Mouse (Mus musculus) liver, postnatal 0 days (tissue): Measurements from ENCODE around the gene Sptlc2. TPM values are rescaled to one million over a fixed set of nuclear protein-coding genes. Genes with fewer than 3 reads are reported as not detected.

Experiments
- ATAC-seq: fragments of 200-750 bp; cut with Nextera tagmentation; 2 replicates; pipeline ENCODE4 v1.8.0; 2017; ENCODE audit warnings: mild to moderate bottlenecking, moderate library complexity
- DNase-seq: peaks from one replicate; pipeline ENCODE4 v3.0.0-alpha.2; 2016
- H3K27ac ChIP-seq: fragments of 300-500 bp; sonication (generic); 2 replicates; pipeline ENCODE4 v1.5.1; 2014; ENCODE audit warnings: antibody characterized with exemption, moderate library complexity, mild to moderate bottlenecking, low read depth
- H3K27me3 ChIP-seq: fragments of 300-500 bp; sonication (generic); 2 replicates; pipeline ENCODE4 v1.6.1; 2014; ENCODE audit warnings: low read length, control low read depth, mixed read lengths; ENCODE audit not compliant: insufficient read depth
- H3K36me3 ChIP-seq: fragments of 300-500 bp; sonication (generic); replicated peaks from 2 replicates; pipeline ENCODE4 v1.6.1; 2014; ENCODE audit warnings: mild to moderate bottlenecking, control low read depth, low read length, moderate library complexity, mixed read lengths; ENCODE audit not compliant: insufficient read depth
- H3K4me1 ChIP-seq: fragments of 300-500 bp; sonication (generic); 2 replicates; pipeline ENCODE4 v1.6.1; 2014; ENCODE audit warnings: antibody characterized with exemption, mild to moderate bottlenecking, control low read depth; ENCODE audit not compliant: insufficient read depth
- H3K4me2 ChIP-seq: fragments of 300-500 bp; sonication (generic); 2 replicates; pipeline ENCODE4 v1.6.1; 2014; ENCODE audit warnings: low read depth, mild to moderate bottlenecking, low read length, moderate library complexity, mixed read lengths
- H3K4me3 ChIP-seq: fragments of 300-500 bp; sonication (generic); 2 replicates; pipeline ENCODE4 v1.5.1; 2014; ENCODE audit warnings: low read depth, low read length
- H3K9ac ChIP-seq: fragments of 300-500 bp; sonication (generic); replicated peaks from 2 replicates; pipeline ENCODE4 v1.6.1; 2014; ENCODE audit warnings: mild to moderate bottlenecking, moderate library complexity
- H3K9me3 ChIP-seq: fragments of 300-500 bp; sonication (generic); 2 replicates; pipeline ENCODE4 v1.6.1; 2016; ENCODE audit warnings: mild to moderate bottlenecking, control low read depth, low read length, mixed read lengths
- CTCF ChIP-seq: sonication (generic); IDR thresholded peaks from 2 replicates; pipeline ENCODE4 v1.5.1; 2016; ENCODE audit warnings: antibody characterized with exemption, low read depth
- EP300 ChIP-seq: IDR thresholded peaks from 2 replicates; pipeline ENCODE4 v1.6.1; 2016; ENCODE audit warnings: antibody characterized with exemption, low read depth, mild to moderate bottlenecking
- WGBS: fragments of 180-500 bp; shearing (Covaris S2); extraction: QIAGEN DNeasy Blood & Tissue Kit; methylation state at CpG from one replicate; pipeline ENCODE4 v1.1.7; 2014; ENCODE audit not compliant: insufficient replicate concordance; 5-methylcytosine and 5-hydroxymethylcytosine counted together
- polyA plus RNA-seq: library from polyadenylated mRNA; unstranded; fragments of >200 nt; fragmentation: Nextera tagmentation; extraction: Ambion mirVana; gene quantifications from 2 replicates; pipeline ENCODE4 v1.2.1, GENCODE M21; 2015

The Sptlc2 gene
- polyA plus RNA-seq, 1 experiment from 2014 or later: 39.5 TPM

DNA sequence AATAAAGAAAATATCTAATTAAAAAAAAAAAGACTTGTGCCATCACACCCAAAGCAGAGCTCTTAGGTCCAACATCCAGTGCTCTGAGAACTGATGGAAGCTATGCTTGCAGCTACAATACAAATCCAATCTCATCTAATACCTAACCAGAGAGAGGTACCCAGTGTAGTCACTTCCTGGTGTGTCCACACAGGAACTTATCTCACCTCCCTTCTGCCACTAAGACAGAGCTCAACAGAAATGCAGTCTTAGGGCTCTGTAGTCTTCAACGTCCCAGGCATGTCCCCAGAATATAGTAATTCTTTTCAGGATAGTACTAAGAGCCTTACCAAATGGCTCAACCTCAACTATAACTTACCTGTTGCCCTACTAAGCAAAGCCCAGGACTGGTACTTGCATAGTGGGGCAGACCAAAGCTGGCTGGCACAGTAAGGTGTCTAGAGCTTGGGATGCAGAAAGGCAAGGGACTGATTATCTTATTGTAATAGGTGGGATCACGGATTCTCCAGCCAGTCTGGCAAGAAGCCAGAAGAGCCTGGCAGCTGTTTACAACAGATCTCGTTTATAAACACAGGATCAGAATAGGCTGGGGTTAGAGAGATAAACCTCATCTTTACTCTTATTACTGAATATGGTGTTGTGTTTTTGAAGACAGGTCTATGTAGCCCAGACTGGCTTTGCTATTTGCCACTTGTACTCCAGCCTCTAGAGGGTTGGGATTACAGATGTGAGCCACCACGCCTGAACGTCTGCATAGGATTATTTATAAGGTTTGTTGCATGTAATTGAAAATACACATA lies 33.8 kb upstream of the Sptlc2 start:
- no peak overlapping the region for H3K4me3 ChIP-seq
- no peaks in the 10 kb centered on the region for H3K9me3 ChIP-seq
- H3K27me3 ChIP-seq: no peaks in the 10 kb centered on the region
- no peak overlapping the region for H3K27ac ChIP-seq
- no peak overlapping the region for H3K4me2 ChIP-seq
- TF ChIP-seq CTCF (no peak), EP300 (0 out of 2 replicates have a peak, but pooled peaks have one; percentile 37)
- no peak overlapping the region for H3K9ac ChIP-seq
- H3K36me3 ChIP-seq: peaks cover 20% of the 10 kb centered on the region
- peaks cover 3% of the 10 kb centered on the region for H3K4me1 ChIP-seq
- WGBS: 54% methylated on average over 5 of the region's 5 CpGs
- DNase-seq (peak; percentile 47), ATAC-seq (peak; percentile 40)

DNA sequence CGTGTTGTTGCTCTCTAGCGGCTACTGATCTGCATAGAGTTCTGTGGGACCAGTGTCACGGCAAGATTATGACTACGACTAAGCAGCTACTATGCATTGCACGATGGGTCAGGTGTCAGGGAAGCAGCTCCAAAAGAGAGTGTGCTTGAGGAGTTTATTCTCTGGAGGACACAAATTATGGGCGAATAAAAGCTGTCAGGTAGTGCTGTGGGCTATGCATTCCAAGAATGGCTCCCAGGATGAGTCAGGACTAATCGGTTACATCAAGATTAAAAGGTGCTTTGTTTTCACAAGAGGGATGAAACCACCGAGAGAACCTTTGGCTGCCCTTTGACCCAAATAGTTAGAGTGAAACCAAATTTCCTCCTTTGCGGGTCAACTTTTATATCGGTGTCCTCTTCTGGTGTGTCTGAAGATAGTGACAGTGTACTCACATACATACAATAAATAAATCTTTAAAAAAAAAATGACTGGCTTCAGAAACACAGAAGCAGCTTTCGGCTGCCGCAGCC lies 31.9 kb upstream of the Sptlc2 start:
- Histone ChIP-seq H3K4me1 (peaks cover 3% of the 10 kb centered on the region), H3K4me3 (no peak overlapping the region), H3K27ac (peak overlapping the region; percentile 34; the same call in 1 of the 2 replicates), H3K4me2 (no peak overlapping the region), H3K9ac (no peak overlapping the region; the same call in 1 of the 2 replicates), H3K27me3 (no peaks in the 10 kb centered on the region), H3K9me3 (no peaks in the 10 kb centered on the region), H3K36me3 (peaks cover 8% of the 10 kb centered on the region; the same call in 1 of the 2 replicates)
- no peak for TF ChIP-seq EP300
- no peak for TF ChIP-seq CTCF
- WGBS: 52% methylated on average over 12 of the region's 12 CpGs
- no peak for DNase-seq
- peak; percentile 49; the same call in 1 of the 2 replicates for ATAC-seq

GRCm38 (mm10) chr12:87418921-87419320 lies 30.8 kb upstream of the Sptlc2 start:
- TF ChIP-seq EP300 (no peak), CTCF (no peak)
- ATAC-seq (no peak), DNase-seq (no peak)
- H3K4me1 ChIP-seq: peaks cover 3% of the 10 kb centered on the region
- H3K36me3 ChIP-seq: peaks cover 8% of the 10 kb centered on the region; the same call in 1 of the 2 replicates
- WGBS: 75% methylated on average over 5 of the region's 5 CpGs
- H3K4me3 ChIP-seq: no peak overlapping the region
- H3K9me3 ChIP-seq: no peaks in the 10 kb centered on the region
- no peak overlapping the region for H3K27ac ChIP-seq
- H3K9ac ChIP-seq: no peak overlapping the region
- H3K4me2 ChIP-seq: no peak overlapping the region
- no peaks in the 10 kb centered on the region for H3K27me3 ChIP-seq

DNA sequence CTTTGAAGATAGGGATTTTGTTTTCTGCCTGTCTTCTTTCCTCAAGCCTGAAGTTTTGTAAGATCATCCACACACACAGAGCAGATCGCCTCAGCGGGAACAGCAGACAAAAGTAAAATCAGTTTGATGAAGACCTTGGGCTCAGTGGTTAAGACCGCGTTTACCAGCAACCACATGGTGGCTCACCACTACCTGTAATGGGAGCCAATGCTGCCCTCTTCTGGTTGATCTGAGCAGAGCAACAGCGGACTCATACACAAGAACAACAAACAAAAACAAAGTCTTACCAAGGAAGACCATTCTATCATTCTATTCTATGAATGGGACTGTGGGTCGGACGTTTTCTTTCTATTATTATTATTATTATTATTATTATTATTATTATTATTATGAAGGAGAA lies 28.5 kb upstream of the Sptlc2 start:
- H3K27me3 ChIP-seq: no peaks in the 10 kb centered on the region
- no peak for TF ChIP-seq EP300
- peak; percentile 89 for TF ChIP-seq CTCF
- no peak overlapping the region for H3K4me3 ChIP-seq
- H3K27ac ChIP-seq: no peak overlapping the region
- DNase-seq: peak; percentile 80
- H3K36me3 ChIP-seq: no peaks in the 10 kb centered on the region
- no peaks in the 10 kb centered on the region; the same call in 1 of the 2 replicates for H3K4me1 ChIP-seq
- H3K9ac ChIP-seq: no peak overlapping the region
- H3K9me3 ChIP-seq: no peaks in the 10 kb centered on the region
- H3K4me2 ChIP-seq: no peak overlapping the region
- ATAC-seq: peak; percentile 62
- 21% methylated on average over 7 of the region's 7 CpGs for WGBS

GRCm38 (mm10) chr12:87415358-87415757 lies 27.2 kb upstream of the Sptlc2 start:
- no peaks in the 10 kb centered on the region; the same call in 1 of the 2 replicates for H3K4me1 ChIP-seq
- no peaks in the 10 kb centered on the region for H3K36me3 ChIP-seq
- TF ChIP-seq CTCF: no peak
- TF ChIP-seq EP300: no peak
- no peaks in the 10 kb centered on the region for H3K9me3 ChIP-seq
- H3K4me2 ChIP-seq: no peak overlapping the region
- no peak overlapping the region for H3K4me3 ChIP-seq
- no peaks in the 10 kb centered on the region for H3K27me3 ChIP-seq
- DNase-seq (no peak), ATAC-seq (no peak)
- no peak overlapping the region for H3K27ac ChIP-seq
- WGBS: 51% methylated on average over 4 of the region's 4 CpGs
- no peak overlapping the region for H3K9ac ChIP-seq

GRCm38 (mm10) chr12:87413179-87413790 lies 25.1 kb upstream of the Sptlc2 start:
- Histone ChIP-seq H3K27ac (no peak overlapping the region), H3K4me1 (peaks cover 2% of the 10 kb centered on the region), H3K4me2 (no peak overlapping the region), H3K36me3 (no peaks in the 10 kb centered on the region), H3K4me3 (no peak overlapping the region), H3K9me3 (no peaks in the 10 kb centered on the region), H3K9ac (no peak overlapping the region), H3K27me3 (no peaks in the 10 kb centered on the region)
- 11% methylated on average over 4 of the region's 4 CpGs for WGBS
- DNase-seq: peak; percentile 77
- ATAC-seq: peak; percentile 48
- TF ChIP-seq CTCF (peak; percentile 93), EP300 (no peak)
